Mouse (Mus musculus): ENCODE measurements around the gene Gm13275. TPM values are rescaled to one million over a fixed set of nuclear protein-coding genes. Genes with fewer than 3 reads are reported as not detected.
"Not testable (repeated sequence)": the region's sequence is repeated elsewhere in the genome, so short reads cannot be mapped to it uniquely, and the experiment has no call there.

Gene Gm13275
- polyA plus RNA-seq, 1 experiment from 2014 or later, result not detected

DNA sequence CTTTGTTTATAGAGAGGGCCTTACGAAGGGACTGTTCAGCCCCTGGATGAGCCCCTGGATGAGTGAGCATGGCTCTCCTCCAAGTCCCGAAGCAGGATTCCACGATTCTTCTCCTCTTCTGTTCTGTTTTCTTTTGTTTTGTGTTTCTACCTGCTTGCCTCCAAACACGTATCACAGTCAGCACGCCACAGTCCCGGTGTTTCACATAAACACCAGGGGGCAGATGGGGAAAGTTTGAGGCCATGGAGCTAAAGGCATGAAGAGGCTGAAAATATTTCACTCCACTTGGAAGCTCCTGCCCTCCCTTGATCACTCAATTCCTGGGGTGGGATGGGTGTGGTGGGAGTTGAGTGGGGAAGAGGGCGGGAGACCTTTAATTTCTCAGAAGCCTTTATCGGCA is 32.5 kb upstream of the Gm13275 start:
- not testable (repeated sequence) for H3K4me2 ChIP-seq (ENCODE audit: low read length); ATAC-seq; H3K9ac ChIP-seq (ENCODE audit: low read depth, low read length); H3K36me3 ChIP-seq (ENCODE audit: control insufficient read depth, insufficient read depth, low read length); H3K27me3 ChIP-seq (ENCODE audit: control insufficient read depth, insufficient read depth, low read depth, low read length); H3K4me3 ChIP-seq (ENCODE audit: low read depth, low read length); H3K4me1 ChIP-seq (ENCODE audit: control insufficient read depth, insufficient read depth, low read length); H3K27ac ChIP-seq (ENCODE audit: low read length); H3K9me3 ChIP-seq (replicated peaks; ENCODE audit: control insufficient read depth, low read length, poor library complexity, severe bottlenecking)
- 65% methylated on average over 6 of the region's 8 CpGs for WGBS

DNA sequence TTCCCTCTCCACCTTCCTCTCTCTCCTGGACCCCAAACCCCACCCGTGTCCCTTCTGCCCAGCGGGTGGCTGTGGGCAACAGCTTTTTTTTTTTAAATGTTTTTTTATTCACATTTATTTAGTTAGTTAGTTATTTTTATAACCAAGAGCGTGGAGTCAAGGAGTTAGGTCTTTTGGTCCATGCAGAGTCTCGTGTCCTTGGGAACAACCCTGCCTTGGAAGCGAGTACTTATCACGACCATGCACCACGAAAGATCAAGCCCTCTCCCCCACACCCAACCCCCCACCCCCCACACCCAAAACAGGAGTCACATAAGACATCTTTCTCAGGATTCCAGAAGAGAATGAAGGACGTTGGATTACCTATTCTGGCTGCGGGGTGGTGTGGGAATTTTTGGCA is 31.9 kb upstream of the Gm13275 start:
- not testable (repeated sequence) for H3K9me3 ChIP-seq (replicated peaks; ENCODE audit: control insufficient read depth, low read length, poor library complexity, severe bottlenecking); H3K36me3 ChIP-seq (ENCODE audit: control insufficient read depth, insufficient read depth, low read length); H3K9ac ChIP-seq (ENCODE audit: low read depth, low read length); H3K27ac ChIP-seq (ENCODE audit: low read length); H3K4me3 ChIP-seq (ENCODE audit: low read depth, low read length); H3K27me3 ChIP-seq (ENCODE audit: control insufficient read depth, insufficient read depth, low read depth, low read length); H3K4me1 ChIP-seq (ENCODE audit: control insufficient read depth, insufficient read depth, low read length); H3K4me2 ChIP-seq (ENCODE audit: low read length); ATAC-seq
- WGBS, result 59% methylated on average over 7 of the region's 9 CpGs

DNA sequence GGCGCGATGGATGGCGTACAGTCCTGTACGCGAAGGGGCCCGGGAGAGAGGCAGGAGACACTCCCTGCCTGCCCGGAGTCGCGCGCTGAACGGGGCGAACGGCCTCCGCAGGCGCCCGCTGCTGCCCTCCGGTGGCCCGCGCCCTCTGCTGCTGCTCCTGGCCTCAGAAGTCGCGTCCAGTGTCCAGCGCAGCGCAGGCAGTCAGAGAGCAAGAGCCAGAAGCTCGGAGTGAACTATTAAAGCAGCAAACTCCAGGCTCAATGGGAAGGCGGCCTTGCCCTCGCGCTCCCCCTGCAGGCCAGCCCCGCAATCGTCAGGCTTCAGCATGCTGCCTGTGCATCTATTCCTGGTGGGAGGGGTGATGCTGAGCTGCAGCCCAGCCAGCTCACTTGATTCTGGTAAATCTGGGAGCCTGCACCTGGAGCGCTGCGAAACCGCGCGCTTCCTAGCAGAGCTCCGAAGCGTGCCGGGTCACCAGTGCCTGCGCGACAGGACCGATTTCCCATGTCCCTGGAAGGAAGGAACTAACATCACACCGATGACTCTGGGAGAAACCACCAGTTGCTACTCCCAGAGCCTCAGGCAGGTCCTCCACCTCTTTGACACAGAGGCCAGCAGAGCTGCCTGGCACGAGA is 30.8 kb upstream of the Gm13275 start:
- H3K9me3 ChIP-seq (replicated peaks; ENCODE audit: control insufficient read depth, low read length, poor library complexity, severe bottlenecking); H3K27me3 ChIP-seq (ENCODE audit: control insufficient read depth, insufficient read depth, low read depth, low read length); H3K4me1 ChIP-seq (ENCODE audit: control insufficient read depth, insufficient read depth, low read length); ATAC-seq; H3K36me3 ChIP-seq (ENCODE audit: control insufficient read depth, insufficient read depth, low read length); H3K27ac ChIP-seq (ENCODE audit: low read length); H3K9ac ChIP-seq (ENCODE audit: low read depth, low read length): not testable (repeated sequence)
- Histone ChIP-seq H3K4me2 (ENCODE audit: low read length) (peak overlapping the region; percentile 60), H3K4me3 (ENCODE audit: low read depth, low read length) (peak overlapping the region; percentile 34)
- WGBS, result 5% methylated on average over 21 of the region's 42 CpGs

DNA sequence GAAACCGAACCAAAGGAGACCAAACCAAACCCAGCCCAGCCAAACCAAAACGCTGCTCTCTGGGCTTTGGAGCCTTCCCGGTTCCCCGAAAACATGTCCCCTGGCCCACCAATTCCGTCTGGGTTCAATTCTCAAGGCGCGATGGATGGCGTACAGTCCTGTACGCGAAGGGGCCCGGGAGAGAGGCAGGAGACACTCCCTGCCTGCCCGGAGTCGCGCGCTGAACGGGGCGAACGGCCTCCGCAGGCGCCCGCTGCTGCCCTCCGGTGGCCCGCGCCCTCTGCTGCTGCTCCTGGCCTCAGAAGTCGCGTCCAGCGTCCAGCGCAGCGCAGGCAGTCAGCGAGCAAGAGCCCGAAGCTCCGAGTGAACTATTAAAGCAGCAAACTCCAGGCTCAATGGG is 20.8 kb upstream of the Gm13275 start, which contains the start of gene Gm13290:
Gm13290 (plus strand) TSS at position 301 of the 400 bp plus-strand sequence.
- not testable (repeated sequence) for H3K4me3 ChIP-seq (ENCODE audit: low read depth, low read length); H3K9ac ChIP-seq (ENCODE audit: low read depth, low read length); H3K27me3 ChIP-seq (ENCODE audit: control insufficient read depth, insufficient read depth, low read depth, low read length); H3K27ac ChIP-seq (ENCODE audit: low read length); H3K4me2 ChIP-seq (ENCODE audit: low read length); H3K4me1 ChIP-seq (ENCODE audit: control insufficient read depth, insufficient read depth, low read length); H3K9me3 ChIP-seq (replicated peaks; ENCODE audit: control insufficient read depth, low read length, poor library complexity, severe bottlenecking); ATAC-seq; H3K36me3 ChIP-seq (ENCODE audit: control insufficient read depth, insufficient read depth, low read length)
- no CpG with 5 or more reads among the region's 32 CpGs for WGBS

DNA sequence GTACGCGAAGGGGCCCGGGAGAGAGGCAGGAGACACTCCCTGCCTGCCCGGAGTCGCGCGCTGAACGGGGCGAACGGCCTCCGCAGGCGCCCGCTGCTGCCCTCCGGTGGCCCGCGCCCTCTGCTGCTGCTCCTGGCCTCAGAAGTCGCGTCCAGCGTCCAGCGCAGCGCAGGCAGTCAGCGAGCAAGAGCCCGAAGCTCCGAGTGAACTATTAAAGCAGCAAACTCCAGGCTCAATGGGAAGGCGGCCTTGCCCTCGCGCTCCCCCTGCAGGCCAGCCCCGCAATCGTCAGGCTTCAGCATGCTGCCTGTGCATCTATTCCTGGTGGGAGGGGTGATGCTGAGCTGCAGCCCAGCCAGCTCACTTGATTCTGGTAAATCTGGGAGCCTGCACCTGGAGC is 17.7 kb upstream of the Gm13275 start, which contains the start of gene Gm13289:
Gm13289 (plus strand) TSS at position 301 of the 400 bp plus-strand sequence.
- H3K9me3 ChIP-seq (replicated peaks; ENCODE audit: control insufficient read depth, low read length, poor library complexity, severe bottlenecking); H3K27me3 ChIP-seq (ENCODE audit: control insufficient read depth, insufficient read depth, low read depth, low read length); H3K27ac ChIP-seq (ENCODE audit: low read length); H3K4me2 ChIP-seq (ENCODE audit: low read length); ATAC-seq; H3K9ac ChIP-seq (ENCODE audit: low read depth, low read length); H3K4me1 ChIP-seq (ENCODE audit: control insufficient read depth, insufficient read depth, low read length); H3K36me3 ChIP-seq (ENCODE audit: control insufficient read depth, insufficient read depth, low read length); H3K4me3 ChIP-seq (ENCODE audit: low read depth, low read length): not testable (repeated sequence)
- no CpG with 5 or more reads among the region's 29 CpGs for WGBS

DNA sequence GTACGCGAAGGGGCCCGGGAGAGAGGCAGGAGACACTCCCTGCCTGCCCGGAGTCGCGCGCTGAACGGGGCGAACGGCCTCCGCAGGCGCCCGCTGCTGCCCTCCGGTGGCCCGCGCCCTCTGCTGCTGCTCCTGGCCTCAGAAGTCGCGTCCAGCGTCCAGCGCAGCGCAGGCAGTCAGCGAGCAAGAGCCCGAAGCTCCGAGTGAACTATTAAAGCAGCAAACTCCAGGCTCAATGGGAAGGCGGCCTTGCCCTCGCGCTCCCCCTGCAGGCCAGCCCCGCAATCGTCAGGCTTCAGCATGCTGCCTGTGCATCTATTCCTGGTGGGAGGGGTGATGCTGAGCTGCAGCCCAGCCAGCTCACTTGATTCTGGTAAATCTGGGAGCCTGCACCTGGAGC is 14.7 kb upstream of the Gm13275 start, which contains the start of gene Gm13272:
Gm13272 (plus strand) TSS at position 301 of the 400 bp plus-strand sequence.
- H3K36me3 ChIP-seq (ENCODE audit: control insufficient read depth, insufficient read depth, low read length); H3K27ac ChIP-seq (ENCODE audit: low read length); H3K27me3 ChIP-seq (ENCODE audit: control insufficient read depth, insufficient read depth, low read depth, low read length); ATAC-seq; H3K4me2 ChIP-seq (ENCODE audit: low read length); H3K9ac ChIP-seq (ENCODE audit: low read depth, low read length); H3K9me3 ChIP-seq (replicated peaks; ENCODE audit: control insufficient read depth, low read length, poor library complexity, severe bottlenecking); H3K4me1 ChIP-seq (ENCODE audit: control insufficient read depth, insufficient read depth, low read length); H3K4me3 ChIP-seq (ENCODE audit: low read depth, low read length): not testable (repeated sequence)
- WGBS, result no CpG with 5 or more reads among the region's 29 CpGs

DNA sequence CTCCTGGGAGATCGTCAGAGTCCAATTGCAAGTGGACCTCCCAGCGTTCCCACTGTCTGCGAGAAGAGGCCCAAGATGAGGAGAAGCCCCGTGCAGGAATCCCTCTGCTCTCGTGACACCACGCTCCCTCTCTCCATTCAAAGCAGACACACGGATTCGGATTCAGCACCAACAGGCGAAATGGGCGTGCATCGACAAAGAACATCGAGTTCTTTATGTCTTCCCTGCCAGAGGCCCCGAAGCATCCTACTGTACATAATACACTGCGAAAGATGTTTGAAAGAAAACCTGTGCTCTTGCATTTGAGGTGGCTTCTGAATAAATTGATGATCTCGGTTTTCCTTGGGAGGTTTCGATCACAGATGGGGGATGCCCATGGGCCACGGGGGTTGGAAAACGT is 14.0 kb upstream of the Gm13275 start:
- not testable (repeated sequence) for H3K4me2 ChIP-seq (ENCODE audit: low read length); H3K27ac ChIP-seq (ENCODE audit: low read length); ATAC-seq; H3K9ac ChIP-seq (ENCODE audit: low read depth, low read length); H3K27me3 ChIP-seq (ENCODE audit: control insufficient read depth, insufficient read depth, low read depth, low read length); H3K4me3 ChIP-seq (ENCODE audit: low read depth, low read length); H3K4me1 ChIP-seq (ENCODE audit: control insufficient read depth, insufficient read depth, low read length); H3K36me3 ChIP-seq (ENCODE audit: control insufficient read depth, insufficient read depth, low read length); H3K9me3 ChIP-seq (replicated peaks; ENCODE audit: control insufficient read depth, low read length, poor library complexity, severe bottlenecking)
- 46% methylated on average over 15 of the region's 18 CpGs for WGBS

DNA sequence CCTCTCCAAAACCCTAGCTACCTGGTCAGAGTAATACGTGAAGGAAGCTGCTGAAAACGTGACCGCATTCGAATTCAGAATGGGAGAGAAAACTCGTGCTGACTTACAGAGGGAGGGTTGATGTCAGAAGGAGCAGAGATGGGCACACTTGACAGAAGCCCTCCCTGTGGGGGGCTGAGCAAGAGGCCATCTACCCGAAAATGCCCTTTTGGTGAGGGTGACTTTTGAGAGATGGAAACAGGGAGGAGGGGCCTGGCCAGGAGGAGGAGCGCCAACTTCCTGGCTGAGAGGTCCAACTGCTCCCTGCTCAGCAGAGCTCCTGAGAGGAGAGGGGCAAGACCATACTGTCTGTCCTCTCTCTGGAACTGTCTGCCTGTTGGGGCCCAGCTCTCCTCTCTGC is 12.5 kb upstream of the Gm13275 start, which contains the start of gene Ifnz:
Ifnz (plus strand) TSS at position 301 of the 400 bp plus-strand sequence.
- not testable (repeated sequence) for H3K4me3 ChIP-seq (ENCODE audit: low read depth, low read length); H3K9ac ChIP-seq (ENCODE audit: low read depth, low read length); H3K27ac ChIP-seq (ENCODE audit: low read length); ATAC-seq; H3K36me3 ChIP-seq (ENCODE audit: control insufficient read depth, insufficient read depth, low read length); H3K4me1 ChIP-seq (ENCODE audit: control insufficient read depth, insufficient read depth, low read length); H3K9me3 ChIP-seq (replicated peaks; ENCODE audit: control insufficient read depth, low read length, poor library complexity, severe bottlenecking); H3K27me3 ChIP-seq (ENCODE audit: control insufficient read depth, insufficient read depth, low read depth, low read length)
- 31% methylated on average over 4 of the region's 7 CpGs for WGBS
- H3K4me2 ChIP-seq (ENCODE audit: low read length), result peak within 1 kb of the TSS; percentile 36; the same call in 1 of the 2 replicates

DNA sequence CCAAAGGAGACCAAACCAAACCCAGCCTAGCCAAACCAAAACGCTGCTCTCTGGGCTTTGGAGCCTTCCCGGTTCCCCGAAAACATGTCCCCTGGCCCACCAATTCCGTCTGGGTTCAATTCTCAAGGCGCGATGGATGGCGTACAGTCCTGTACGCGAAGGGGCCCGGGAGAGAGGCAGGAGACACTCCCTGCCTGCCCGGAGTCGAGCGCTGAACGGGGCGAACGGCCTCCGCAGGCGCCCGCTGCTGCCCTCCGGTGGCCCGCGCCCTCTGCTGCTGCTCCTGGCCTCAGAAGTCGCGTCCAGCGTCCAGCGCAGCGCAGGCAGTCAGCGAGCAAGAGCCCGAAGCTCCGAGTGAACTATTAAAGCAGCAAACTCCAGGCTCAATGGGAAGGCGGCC is 12.0 kb upstream of the Gm13275 start:
- not testable (repeated sequence) for H3K36me3 ChIP-seq (ENCODE audit: control insufficient read depth, insufficient read depth, low read length); H3K27me3 ChIP-seq (ENCODE audit: control insufficient read depth, insufficient read depth, low read depth, low read length); H3K9me3 ChIP-seq (replicated peaks; ENCODE audit: control insufficient read depth, low read length, poor library complexity, severe bottlenecking); H3K4me1 ChIP-seq (ENCODE audit: control insufficient read depth, insufficient read depth, low read length); H3K27ac ChIP-seq (ENCODE audit: low read length); H3K4me3 ChIP-seq (ENCODE audit: low read depth, low read length); ATAC-seq; H3K9ac ChIP-seq (ENCODE audit: low read depth, low read length)
- H3K4me2 ChIP-seq (ENCODE audit: low read length), result peak overlapping the region; percentile 36; the same call in 1 of the 2 replicates
- WGBS, result 0% methylated on average over 3 of the region's 31 CpGs

Measured in midbrain, embryonic 16.5 days (tissue).